Mouse (Mus musculus) midbrain, embryonic 10.5 days (tissue): ENCODE data around the gene Kcne1. TPM values are rescaled to one million over a fixed set of nuclear protein-coding genes. Genes with fewer than 3 reads are reported as not detected.

Experiments used
- polyA plus RNA-seq: library from polyadenylated mRNA; unstranded; fragments of >200 nt; fragmentation: Nextera tagmentation; extraction: Ambion mirVana; gene quantifications from 2 replicates; pipeline ENCODE4 v1.2.1, GENCODE M21; 2016

The Kcne1 gene
- polyA plus RNA-seq, 1 experiment from 2014 or later: 0.41 TPM

Other genes starting within 250 kb of the Kcne1 start
- 0.23 and 0.29 TPM in 2 replicates for gene Kcne2, start 67.1 kb downstream of the Kcne1 start, polyA plus RNA-seq
- 126 and 133 TPM in 2 replicates for gene Smim11, start 58.2 kb downstream of the Kcne1 start, polyA plus RNA-seq
- 0.07 TPM in 1 of 2 replicates, not detected in the other for gene Fam243, start 38.0 kb downstream of the Kcne1 start, polyA plus RNA-seq
- 38.8 and 40.6 TPM in 2 replicates for gene Rcan1, start 111.4 kb upstream of the Kcne1 start, polyA plus RNA-seq
- gene Clic6, start 126.3 kb upstream of the Kcne1 start, polyA plus RNA-seq: 1.5 and 2.1 TPM in 2 replicates